Mouse (Mus musculus) lung, adult 2 months (tissue): ENCODE results near the gene Erich4.

Experiments
- CTCF ChIP-seq: fragments of 200-500 bp; IDR thresholded peaks from 2 replicates; pipeline ENCODE4 v1.5.1; 2011; ENCODE audit warnings: mild to moderate bottlenecking, low read length, control low read depth; ENCODE audit not compliant: insufficient read depth
- POLR2A ChIP-seq: fragments of 200-500 bp; IDR thresholded peaks from 2 replicates; pipeline ENCODE4 v1.6.1; 2011; ENCODE audit warnings: low read depth, mild to moderate bottlenecking, control low read depth, low read length, borderline replicate concordance; ENCODE audit errors: extremely low read depth

DNA sequence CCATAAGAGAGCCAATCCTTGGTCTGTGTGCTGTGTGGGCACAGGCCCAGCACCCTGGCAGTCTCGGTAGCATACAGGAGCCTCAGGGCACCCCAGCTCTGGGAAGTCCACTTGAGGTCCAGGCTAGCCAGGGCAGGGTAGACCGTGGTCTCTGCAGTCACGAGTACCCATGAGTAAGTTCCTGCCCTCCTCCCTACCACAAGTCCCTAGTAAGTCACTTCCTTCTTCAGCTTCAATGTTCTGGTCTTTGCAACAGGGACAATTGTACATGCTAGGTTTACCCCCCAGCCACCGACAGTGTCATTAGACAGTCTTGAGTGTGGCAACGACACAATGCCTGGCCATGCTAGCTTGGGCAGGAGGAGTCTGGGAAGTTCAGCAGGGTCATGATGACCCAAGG, 17.0 kb upstream of the Erich4 start:
- TF ChIP-seq CTCF (no peak), POLR2A (no peak)
